Mouse (Mus musculus) erythroblast, embryonic 14.5 days (primary cell): Measurements from ENCODE around the gene Gm49322.

Experiments used
- GATA1 ChIP-seq: IDR thresholded peaks from 2 replicates; pipeline ENCODE4 v1.6.1; 2012; ENCODE audit warnings: low read length, inconsistent platforms, mixed read lengths
- TAL1 ChIP-seq: IDR thresholded peaks from 3 replicates; pipeline ENCODE4 v1.6.1; 2012; ENCODE audit warnings: low read length, inconsistent platforms, mixed read lengths

- TF ChIP-seq GATA1 (no peak), TAL1 (no peak)
Measured at GRCm38 (mm10) chr10:80656863-80657623, 51.2 kb downstream of the Gm49322 start, which contains the start of gene Btbd2.
